Mouse (Mus musculus) hindbrain, postnatal 0 days (tissue): ENCODE measurements around the gene Plekhm1. TPM values are rescaled to one million over a fixed set of nuclear protein-coding genes. Genes with fewer than 3 reads are reported as not detected.

ENCODE experiments used
- ATAC-seq: fragments of 200-750 bp; cut with Nextera tagmentation; 2 replicates; pipeline ENCODE4 v1.8.0; 2017; ENCODE audit warnings: mild to moderate bottlenecking, moderate TSS enrichment, moderate library complexity
- DNase-seq: peaks from one replicate; pipeline ENCODE4 v3.0.0-alpha.2; 2015; ENCODE audit warnings: low spot score
- H3K27ac ChIP-seq: fragments of 300-500 bp; sonication (generic); 2 replicates; pipeline ENCODE4 v1.5.1; 2014; ENCODE audit warnings: mild to moderate bottlenecking
- H3K27me3 ChIP-seq: fragments of 300-500 bp; sonication (generic); 2 replicates; pipeline ENCODE4 v1.6.1; 2014; ENCODE audit warnings: low read length, mixed read lengths; ENCODE audit not compliant: insufficient read depth
- H3K36me3 ChIP-seq: fragments of 300-500 bp; sonication (generic); 2 replicates; pipeline ENCODE4 v1.6.1; 2014; ENCODE audit warnings: low read length, mixed read lengths; ENCODE audit not compliant: insufficient read depth
- H3K4me1 ChIP-seq: fragments of 300-500 bp; sonication (generic); 2 replicates; pipeline ENCODE4 v1.6.1; 2014; ENCODE audit warnings: antibody characterized with exemption, low read length, mixed read lengths; ENCODE audit not compliant: insufficient read depth
- H3K4me2 ChIP-seq: fragments of 300-500 bp; sonication (generic); 2 replicates; pipeline ENCODE4 v1.6.1; 2014; ENCODE audit warnings: low read depth, mild to moderate bottlenecking, low read length, moderate library complexity, mixed read lengths
- H3K4me3 ChIP-seq: fragments of 300-500 bp; sonication (generic); 2 replicates; pipeline ENCODE4 v1.5.1; 2014; ENCODE audit warnings: low read length
- H3K9ac ChIP-seq: fragments of 300-500 bp; sonication (generic); replicated peaks from 2 replicates; pipeline ENCODE4 v1.6.1; 2014; ENCODE audit warnings: mild to moderate bottlenecking, low read length, moderate library complexity, mixed read lengths
- H3K9me3 ChIP-seq: fragments of 300-500 bp; sonication (generic); 2 replicates; pipeline ENCODE4 v1.6.1; 2016; ENCODE audit warnings: low read length, mixed read lengths
- CTCF ChIP-seq: IDR thresholded peaks from 2 replicates; pipeline ENCODE4 v1.5.1; 2016; ENCODE audit warnings: antibody characterized with exemption, control low read depth, low read depth
- WGBS: fragments of 180-500 bp; shearing (Covaris S2); extraction: QIAGEN DNeasy Blood & Tissue Kit; methylation state at CpG from one replicate; pipeline ENCODE4 v1.1.7; 2014; 5-methylcytosine and 5-hydroxymethylcytosine counted together
- polyA plus RNA-seq: library from polyadenylated mRNA; unstranded; fragments of >200 nt; fragmentation: Nextera tagmentation; extraction: Ambion mirVana; gene quantifications from 2 replicates; pipeline ENCODE4 v1.2.1, GENCODE M21; 2015
- total RNA-seq: library from RNA; depleted of rRNA; stranded (reverse); fragments of >200 nt; gene quantifications from 2 replicates; pipeline ENCODE4 v1.2.3, GENCODE M21; 2014; rRNA removed

The Plekhm1 gene
- total and polyA plus RNA-seq, 2 experiments from 2014 or later, result 6.3 to 8.2 TPM

- Histone ChIP-seq H3K9me3 (no peaks in the 10 kb centered on the region), H3K9ac (no peak overlapping the region), H3K4me1 (no peaks in the 10 kb centered on the region; the same call in 1 of the 2 replicates), H3K4me3 (no peak overlapping the region), H3K27me3 (no peaks in the 10 kb centered on the region; the same call in 1 of the 2 replicates), H3K36me3 (no peaks in the 10 kb centered on the region), H3K27ac (no peak overlapping the region), H3K4me2 (no peak overlapping the region)
- 83% methylated on average over 5 of the region's 5 CpGs for WGBS
- no peak for TF ChIP-seq CTCF
- ATAC-seq (no peak), DNase-seq (no peak)
Observed at GRCm38 (mm10) chr11:103315379-103315778, 97.1 kb downstream of the Plekhm1 start.

- no peak overlapping the region for H3K9ac ChIP-seq
- no peak overlapping the region for H3K4me3 ChIP-seq
- TF ChIP-seq CTCF, result no peak
- no peak for DNase-seq
- ATAC-seq, result no peak
- H3K4me1 ChIP-seq, result no peaks in the 10 kb centered on the region; the same call in 1 of the 2 replicates
- H3K36me3 ChIP-seq, result no peaks in the 10 kb centered on the region
- H3K9me3 ChIP-seq, result no peaks in the 10 kb centered on the region
- H3K4me2 ChIP-seq, result no peak overlapping the region
- WGBS, result 71% methylated on average over 10 of the region's 10 CpGs
- no peak overlapping the region for H3K27ac ChIP-seq
- no peaks in the 10 kb centered on the region; the same call in 1 of the 2 replicates for H3K27me3 ChIP-seq
Observed at GRCm38 (mm10) chr11:103314736-103315374, 97.6 kb downstream of the Plekhm1 start.

Other genes starting within 250 kb of the Plekhm1 start
- gene Fmnl1, start 241.6 kb downstream of the Plekhm1 start, total RNA-seq, result 12.8 and 15.5 TPM in 2 replicates
- 6.4 and 6.9 TPM in 2 replicates for gene Fmnl1, start 241.6 kb downstream of the Plekhm1 start, polyA plus RNA-seq
- gene 1700023F06Rik, start 204.1 kb downstream of the Plekhm1 start, total RNA-seq, result not detected in 2 replicates
- 3.7 and 4.7 TPM in 2 replicates for gene 1700023F06Rik, start 204.1 kb downstream of the Plekhm1 start, polyA plus RNA-seq
- gene Spata32, start 194.3 kb downstream of the Plekhm1 start, total RNA-seq, result 1.4 and 1.5 TPM in 2 replicates
- 1.6 TPM in 2 replicates for gene Spata32, start 194.3 kb downstream of the Plekhm1 start, polyA plus RNA-seq
- 6.7 and 9.3 TPM in 2 replicates for gene Map3k14, start 145.2 kb downstream of the Plekhm1 start, total RNA-seq
- 1.2 and 1.5 TPM in 2 replicates for gene Map3k14, start 145.2 kb downstream of the Plekhm1 start, polyA plus RNA-seq
- gene Arhgap27, start 49.0 kb downstream of the Plekhm1 start, total RNA-seq, result 7.7 and 12.2 TPM in 2 replicates
- gene Arhgap27, start 49.0 kb downstream of the Plekhm1 start, polyA plus RNA-seq, result 5.5 and 5.9 TPM in 2 replicates
- gene Lrrc37a, start 91.9 kb upstream of the Plekhm1 start, total RNA-seq, result under 0.01 TPM in 1 of 2 replicates, not detected in the other
- not detected in 2 replicates for gene Lrrc37a, start 91.9 kb upstream of the Plekhm1 start, polyA plus RNA-seq
- gene Gm884, start 208.5 kb upstream of the Plekhm1 start, total RNA-seq, result not detected in 2 replicates
- 0.03 TPM in 1 of 2 replicates, not detected in the other for gene Gm884, start 208.5 kb upstream of the Plekhm1 start, polyA plus RNA-seq
- not detected in 2 replicates for gene Lyzl6, start 226.2 kb upstream of the Plekhm1 start, total RNA-seq
- not detected in 2 replicates for gene Lyzl6, start 226.2 kb upstream of the Plekhm1 start, polyA plus RNA-seq
- 10.5 and 13.6 TPM in 2 replicates for gene Rprml, start 236.9 kb upstream of the Plekhm1 start, total RNA-seq
- gene Rprml, start 236.9 kb upstream of the Plekhm1 start, polyA plus RNA-seq, result 5.9 and 6.3 TPM in 2 replicates